Mouse (Mus musculus): ENCODE results near the gene Ager.

GRCm38 (mm10) chr17:34561200-34561599 is 36.5 kb upstream of the Ager start:
- no peak for TF ChIP-seq TAL1 (IDR thresholded peaks at IDR 0.05; ENCODE audit: low read length)
- no peak for TF ChIP-seq GATA1 (IDR thresholded peaks at IDR 0.05; ENCODE audit: low read length)
